Mouse (Mus musculus) thymus, adult 18-20 months (tissue): ENCODE data around the gene Dctpp1.

Experiments used
- DNase-seq, 2 experiments: peaks; one replicate each; pipeline ENCODE4 v3.0.0; 2022; ENCODE audit warnings: mixed read lengths in 2 of 2

Dctpp1 gene

GRCm38 (mm10) chr7:127228615-127229303 lies 31.8 kb downstream of the Dctpp1 start:
- DNase-seq = peak; percentile 69 to 80

GRCm38 (mm10) chr7:127225147-127225995 lies 35.1 kb downstream of the Dctpp1 start:
- no peak for DNase-seq

GRCm38 (mm10) chr7:127224616-127225015 lies 35.9 kb downstream of the Dctpp1 start:
- DNase-seq = no peak

GRCm38 (mm10) chr7:127223515-127224478 lies 36.7 kb downstream of the Dctpp1 start:
- no peak for DNase-seq

- no peak for DNase-seq
Observed at GRCm38 (mm10) chr7:127223106-127223505, 37.4 kb downstream of the Dctpp1 start.

- no peak for DNase-seq
Observed at GRCm38 (mm10) chr7:127220440-127220839, 40.1 kb downstream of the Dctpp1 start.

- no peak for DNase-seq
Observed at GRCm38 (mm10) chr7:127218670-127219069, 41.8 kb downstream of the Dctpp1 start.

GRCm38 (mm10) chr7:127217901-127218642 lies 42.4 kb downstream of the Dctpp1 start:
- DNase-seq = peak; percentile 72 to 82

- DNase-seq = no peak
Observed at GRCm38 (mm10) chr7:127217475-127217874, 43.0 kb downstream of the Dctpp1 start.

- DNase-seq = no peak
Observed at GRCm38 (mm10) chr7:127216307-127216706, 44.2 kb downstream of the Dctpp1 start.

- peak; percentile 64 to 77 for DNase-seq
Observed at GRCm38 (mm10) chr7:127214981-127215871, 45.3 kb downstream of the Dctpp1 start.

- no peak for DNase-seq
Observed at GRCm38 (mm10) chr7:127214521-127214920, 46.0 kb downstream of the Dctpp1 start.

- DNase-seq = no peak
Observed at GRCm38 (mm10) chr7:127213930-127214329, 46.6 kb downstream of the Dctpp1 start.

GRCm38 (mm10) chr7:127213485-127213884 lies 47.0 kb downstream of the Dctpp1 start:
- DNase-seq = no peak

- DNase-seq = no peak
Observed at GRCm38 (mm10) chr7:127212432-127213250, 47.9 kb downstream of the Dctpp1 start.

- no peak for DNase-seq
Observed at GRCm38 (mm10) chr7:127211014-127211745, 49.3 kb downstream of the Dctpp1 start.

GRCm38 (mm10) chr7:127210266-127210665 lies 50.2 kb downstream of the Dctpp1 start:
- peak in 1 of 2 experiments; percentile 57 for DNase-seq

GRCm38 (mm10) chr7:127209851-127210250 lies 50.7 kb downstream of the Dctpp1 start:
- no peak for DNase-seq
